Comparison of ENCODE assay signal across 15 mouse cellular contexts in genomic region chr1:168662755-168663284, GRCm38 (mm10).
DNase-seq lines count a peak whose midpoint lies in the region; ATAC-seq lines count a peak whose summit lies in the region.
"Had no signal": no experiment of that assay in that cellular context is flagged by ENCODE, and none has a peak within 500 bp of the region (broad histone marks: within the 10 kb centered on the region; RNA-seq: fewer than 3 reads in every experiment).

No protein-coding gene starts in this region.

- peaks cover 10% of the 10 kb centered on the region; the same call in 1 of the 2 replicates for H3K4me1 ChIP-seq in forebrain, embryonic 12.5 days
- H3K4me1 ChIP-seq in hindbrain, embryonic 16.5 days (ENCODE audit: control insufficient read depth, insufficient read depth, low read depth, low read length) = no peaks in the 10 kb centered on the region; the same call in 1 of the 2 replicates

- peak; percentile 32 to 34 for DNase-seq in right cerebral cortex, postnatal 10 days (ENCODE audit: low spot score in 2 of 2)
- no peak for DNase-seq in right cerebral cortex, adult 2 months (ENCODE audit: low spot score in 2 of 2)
- DNase-seq in retina, embryonic 14.5 days (ENCODE audit: low spot score) = peak; percentile 44
- DNase-seq in urinary bladder, postnatal 25 days (ENCODE audit: low spot score) = no peak
- DNase-seq in urinary bladder, postnatal 36 days (ENCODE audit: low spot score in 2 of 2) = no peak
- no peak for DNase-seq in frontal cortex, postnatal 10 days (ENCODE audit: low spot score in 2 of 2)
- DNase-seq: cerebellum, adult 11 months; gastrocnemius, postnatal 10 days; heart, postnatal 10 days; kidney, postnatal 36 days; thymus, postnatal 14 days had no signal

- H3K9me3 ChIP-seq in forebrain, embryonic 12.5 days = no peaks in the 10 kb centered on the region
- no peaks in the 10 kb centered on the region for H3K9me3 ChIP-seq in hindbrain, embryonic 16.5 days (ENCODE audit: control insufficient read depth, low read length)

- H3K4me3 ChIP-seq in forebrain, embryonic 12.5 days (replicated peaks) = no peak overlapping the region
- no peak overlapping the region for H3K4me3 ChIP-seq in hindbrain, embryonic 16.5 days (ENCODE audit: low read length)

- H3K4me2 ChIP-seq in forebrain, embryonic 12.5 days = peak overlapping the region; percentile 13; the same call in 1 of the 2 replicates
- peak overlapping the region; percentile 11 for H3K4me2 ChIP-seq in hindbrain, embryonic 16.5 days (ENCODE audit: low read length)

- H3K9ac ChIP-seq in forebrain, embryonic 12.5 days = no peak overlapping the region
- no peak overlapping the region for H3K9ac ChIP-seq in hindbrain, embryonic 16.5 days (ENCODE audit: low read depth, low read length)

- no peaks in the 10 kb centered on the region for H3K27me3 ChIP-seq in forebrain, embryonic 12.5 days
- H3K27me3 ChIP-seq in hindbrain, embryonic 16.5 days (replicated peaks; ENCODE audit: control insufficient read depth, insufficient read depth, low read length) = no peaks in the 10 kb centered on the region

- ATAC-seq in forebrain, embryonic 12.5 days (ENCODE audit: low FRiP score) = peak; percentile 80
- peak; percentile 87 for ATAC-seq in hindbrain, embryonic 16.5 days
- ATAC-seq: activated CD4-positive, CD25-positive, alpha-beta regulatory T cell, adult 4 months; lung, postnatal 0 days had no signal

- H3K36me3 ChIP-seq in forebrain, embryonic 12.5 days (replicated peaks) = no peaks in the 10 kb centered on the region
- no peaks in the 10 kb centered on the region for H3K36me3 ChIP-seq in hindbrain, embryonic 16.5 days (ENCODE audit: control insufficient read depth, insufficient read depth, low read length)

- 26% methylated on average over 11 of the region's 11 CpGs for WGBS in forebrain, embryonic 12.5 days
- WGBS in hindbrain, embryonic 16.5 days = 17% methylated on average over 11 of the region's 11 CpGs

- H3K27ac ChIP-seq in forebrain, embryonic 12.5 days = peak overlapping the region; percentile 27; the same call in 1 of the 2 replicates
- peak overlapping the region; percentile 32; the same call in 1 of the 2 replicates for H3K27ac ChIP-seq in hindbrain, embryonic 16.5 days (ENCODE audit: low read depth, low read length)

Comparison
In these comparisons a context has a peak if more than half of its experiments do, and no peak if none do; other contexts are left out.
1. DNase-seq: peak in right cerebral cortex, postnatal 10 days (2 of 2) and retina, embryonic 14.5 days (single experiment); none in right cerebral cortex, adult 2 months (0 of 2), urinary bladder, postnatal 25 days (single experiment), urinary bladder, postnatal 36 days (0 of 2) and frontal cortex, postnatal 10 days (0 of 2).